Mouse (Mus musculus): ENCODE results near the gene Gm20219. TPM values are rescaled to one million over a fixed set of nuclear protein-coding genes. Genes with fewer than 3 reads are reported as not detected.

The Gm20219 gene
- total and polyA plus RNA-seq, 2 experiments from 2014 or later = 0.22 to 0.56 TPM

DNA sequence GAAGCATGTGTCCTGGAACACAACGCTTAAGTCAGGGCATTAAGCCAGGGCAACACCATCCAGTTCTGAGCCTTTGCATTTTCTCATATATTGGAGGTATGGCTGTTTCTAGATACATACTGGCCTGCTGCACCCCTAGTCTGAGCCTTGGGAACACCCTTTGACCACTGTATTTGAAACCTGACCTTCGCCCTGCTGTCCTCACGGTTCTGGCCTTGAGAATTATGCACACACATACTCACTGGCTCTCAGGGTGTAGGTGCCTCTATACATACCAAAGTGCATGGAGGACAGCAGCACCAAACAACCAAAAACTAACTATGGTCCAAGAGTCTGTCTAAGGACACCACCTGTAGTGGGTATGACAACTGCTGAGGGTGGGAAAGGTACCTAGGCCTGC, 18.8 kb upstream of the Gm20219 start:
- DNase-seq (ENCODE audit: low spot score) (no peak), ATAC-seq (ENCODE audit: low FRiP score) (no peak)
- Histone ChIP-seq H3K27ac (ENCODE audit: low read depth, low read length) (no peak overlapping the region), H3K27me3 (ENCODE audit: insufficient read depth, low read length) (no peaks in the 10 kb centered on the region), H3K9ac (replicated peaks; ENCODE audit: low read length, poor library complexity, severe bottlenecking) (no peak overlapping the region), H3K4me2 (ENCODE audit: low read depth, low read length, poor library complexity, severe bottlenecking) (no peak overlapping the region), H3K36me3 (ENCODE audit: insufficient read depth, low read length) (peaks cover 81% of the 10 kb centered on the region), H3K4me3 (ENCODE audit: low read depth, low read length) (no peak overlapping the region), H3K9me3 (ENCODE audit: low read length) (no peaks in the 10 kb centered on the region), H3K4me1 (ENCODE audit: insufficient read depth, low read length) (no peaks in the 10 kb centered on the region)
- WGBS = 93% methylated on average over 3 of the region's 3 CpGs
- no peak for TF ChIP-seq CTCF (IDR thresholded peaks at IDR 0.05)

DNA sequence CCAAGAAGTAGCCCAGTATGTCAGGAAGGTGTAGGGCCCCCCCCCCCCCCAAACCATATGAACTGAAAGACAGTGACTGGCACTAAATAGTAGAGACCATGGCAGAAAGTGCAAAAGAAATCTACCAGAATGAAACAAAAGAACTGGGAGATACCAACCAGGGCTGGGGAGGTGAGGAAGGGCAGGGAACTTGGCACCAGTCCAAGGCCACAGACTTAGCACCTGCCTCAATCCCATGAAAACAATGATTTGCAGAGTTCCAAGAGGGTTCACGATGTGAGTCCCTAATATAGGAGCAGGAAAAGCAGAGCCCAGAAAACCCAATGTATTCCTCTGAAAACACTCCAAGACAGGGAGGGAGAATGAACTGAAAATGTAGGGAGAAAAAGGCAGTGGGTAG, 18.0 kb upstream of the Gm20219 start:
- no peaks in the 10 kb centered on the region for H3K27me3 ChIP-seq (ENCODE audit: insufficient read depth, low read length)
- H3K27ac ChIP-seq (ENCODE audit: low read depth, low read length) = no peak overlapping the region
- no peak overlapping the region for H3K9ac ChIP-seq (replicated peaks; ENCODE audit: low read length, poor library complexity, severe bottlenecking)
- H3K4me3 ChIP-seq (ENCODE audit: low read depth, low read length) = no peak overlapping the region
- 52% methylated on average over 1 of the region's 1 CpGs for WGBS
- H3K36me3 ChIP-seq (ENCODE audit: insufficient read depth, low read length) = peaks cover 81% of the 10 kb centered on the region
- ATAC-seq (ENCODE audit: low FRiP score) (no peak), DNase-seq (ENCODE audit: low spot score) (no peak)
- no peaks in the 10 kb centered on the region for H3K4me1 ChIP-seq (ENCODE audit: insufficient read depth, low read length)
- H3K4me2 ChIP-seq (ENCODE audit: low read depth, low read length, poor library complexity, severe bottlenecking) = no peak overlapping the region
- TF ChIP-seq CTCF (IDR thresholded peaks at IDR 0.05) = no peak
- no peaks in the 10 kb centered on the region for H3K9me3 ChIP-seq (ENCODE audit: low read length)

DNA sequence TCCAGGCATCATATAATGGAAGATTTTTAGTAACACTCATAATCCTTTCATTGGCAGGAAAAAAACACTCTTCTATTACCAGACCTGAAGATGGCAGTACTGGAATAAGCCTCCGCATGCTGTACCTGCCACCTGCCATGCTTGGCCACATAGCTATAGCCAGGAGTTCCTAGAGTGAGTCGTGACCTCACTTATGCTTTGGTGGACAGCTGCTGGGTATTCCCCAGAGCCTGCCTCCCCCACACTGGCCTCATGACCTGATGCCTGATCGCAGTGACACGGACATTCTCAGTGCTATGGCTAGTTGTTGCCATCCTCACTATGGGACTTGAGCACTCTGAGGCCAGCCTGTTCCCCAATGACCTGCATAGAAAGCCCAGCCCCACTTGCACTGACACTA, 16.1 kb upstream of the Gm20219 start:
- Histone ChIP-seq H3K4me3 (ENCODE audit: low read depth, low read length) (no peak overlapping the region), H3K36me3 (ENCODE audit: insufficient read depth, low read length) (peaks cover 87% of the 10 kb centered on the region), H3K4me1 (ENCODE audit: insufficient read depth, low read length) (no peaks in the 10 kb centered on the region), H3K27ac (ENCODE audit: low read depth, low read length) (no peak overlapping the region), H3K27me3 (ENCODE audit: insufficient read depth, low read length) (no peaks in the 10 kb centered on the region), H3K9ac (replicated peaks; ENCODE audit: low read length, poor library complexity, severe bottlenecking) (no peak overlapping the region), H3K4me2 (ENCODE audit: low read depth, low read length, poor library complexity, severe bottlenecking) (no peak overlapping the region), H3K9me3 (ENCODE audit: low read length) (no peaks in the 10 kb centered on the region)
- TF ChIP-seq CTCF (IDR thresholded peaks at IDR 0.05) = no peak
- DNase-seq (ENCODE audit: low spot score) (no peak), ATAC-seq (ENCODE audit: low FRiP score) (no peak)
- WGBS = 92% methylated on average over 4 of the region's 4 CpGs

DNA sequence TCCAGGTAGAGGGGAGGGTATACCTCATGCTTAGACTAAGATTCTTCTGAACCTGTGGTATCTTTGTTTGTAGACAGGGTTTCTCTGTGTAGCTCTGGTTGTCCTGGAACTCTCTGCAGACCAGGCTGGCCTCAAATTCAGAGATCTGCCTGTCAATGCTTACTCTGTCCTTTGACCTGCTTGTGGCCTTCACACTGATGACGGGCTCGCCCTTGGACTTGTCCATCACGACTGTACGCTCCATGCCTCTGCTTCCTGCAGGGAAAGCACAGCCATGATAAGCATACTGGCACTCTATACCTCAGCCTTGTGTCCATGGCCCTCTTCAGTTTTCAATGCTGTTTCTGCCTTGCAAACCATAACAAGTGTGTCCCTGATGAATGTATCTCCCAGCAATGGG, 13.2 kb upstream of the Gm20219 start:
- Histone ChIP-seq H3K27me3 (ENCODE audit: insufficient read depth, low read length) (no peaks in the 10 kb centered on the region), H3K4me1 (ENCODE audit: insufficient read depth, low read length) (no peaks in the 10 kb centered on the region), H3K4me2 (ENCODE audit: low read depth, low read length, poor library complexity, severe bottlenecking) (no peak overlapping the region), H3K9ac (replicated peaks; ENCODE audit: low read length, poor library complexity, severe bottlenecking) (no peak overlapping the region), H3K9me3 (ENCODE audit: low read length) (no peaks in the 10 kb centered on the region), H3K36me3 (ENCODE audit: insufficient read depth, low read length) (peaks cover 91% of the 10 kb centered on the region), H3K4me3 (ENCODE audit: low read depth, low read length) (no peak overlapping the region), H3K27ac (ENCODE audit: low read depth, low read length) (no peak overlapping the region)
- TF ChIP-seq CTCF (IDR thresholded peaks at IDR 0.05) = no peak
- DNase-seq (ENCODE audit: low spot score) (no peak), ATAC-seq (ENCODE audit: low FRiP score) (no peak)
- WGBS = 95% methylated on average over 4 of the region's 4 CpGs

DNA sequence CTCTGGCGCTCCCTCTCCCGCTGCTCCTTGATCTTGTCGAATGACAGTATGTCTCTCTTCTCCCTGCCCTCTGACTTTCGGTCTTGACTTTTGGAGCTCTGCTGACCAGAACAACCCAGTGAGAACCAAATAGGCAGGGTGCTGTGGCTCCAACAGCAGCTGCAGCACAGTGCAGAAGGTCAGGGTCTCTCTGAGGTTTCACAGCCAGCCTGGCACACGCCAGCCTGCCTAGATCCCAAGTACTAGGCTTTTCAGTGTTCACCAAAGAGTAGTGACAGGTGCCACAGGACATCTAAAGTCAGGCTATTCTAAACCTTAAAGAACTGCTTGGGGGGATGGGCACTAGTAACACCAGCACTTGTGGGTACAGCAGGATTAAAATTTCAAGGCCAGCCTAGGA, 12.7 kb upstream of the Gm20219 start:
- no peak for TF ChIP-seq CTCF (IDR thresholded peaks at IDR 0.05)
- WGBS = 91% methylated on average over 5 of the region's 5 CpGs

DNA sequence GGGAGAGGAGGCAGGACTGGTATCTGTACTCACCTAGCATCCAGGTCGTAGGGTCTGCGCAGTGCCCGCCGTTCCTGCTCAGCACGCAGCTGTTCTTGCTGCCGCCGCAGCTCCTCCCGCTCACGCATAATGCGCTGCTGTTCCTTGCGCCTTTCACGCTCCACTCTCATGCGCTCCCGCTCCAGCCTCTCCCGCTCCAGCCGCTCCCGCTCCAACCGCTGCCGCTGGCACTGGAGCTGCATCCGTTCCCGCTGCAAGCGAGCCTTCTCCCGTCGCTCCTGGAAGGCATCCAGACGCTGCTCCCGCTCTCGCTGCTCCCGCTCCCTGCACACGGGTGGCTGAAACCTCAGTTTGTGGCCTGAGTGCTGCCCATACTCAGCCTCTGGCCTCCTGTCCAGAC, 12.1 kb upstream of the Gm20219 start:
- DNase-seq (ENCODE audit: low spot score) (no peak), ATAC-seq (ENCODE audit: low FRiP score) (no peak)
- H3K4me3 ChIP-seq (ENCODE audit: low read depth, low read length) = no peak overlapping the region
- TF ChIP-seq CTCF (IDR thresholded peaks at IDR 0.05) = no peak
- no peaks in the 10 kb centered on the region for H3K4me1 ChIP-seq (ENCODE audit: insufficient read depth, low read length)
- 91% methylated on average over 29 of the region's 29 CpGs for WGBS
- no peaks in the 10 kb centered on the region for H3K9me3 ChIP-seq (ENCODE audit: low read length)
- no peak overlapping the region for H3K4me2 ChIP-seq (ENCODE audit: low read depth, low read length, poor library complexity, severe bottlenecking)
- no peak overlapping the region for H3K9ac ChIP-seq (replicated peaks; ENCODE audit: low read length, poor library complexity, severe bottlenecking)
- H3K27me3 ChIP-seq (ENCODE audit: insufficient read depth, low read length) = no peaks in the 10 kb centered on the region
- H3K36me3 ChIP-seq (ENCODE audit: insufficient read depth, low read length) = peaks cover 91% of the 10 kb centered on the region
- H3K27ac ChIP-seq (ENCODE audit: low read depth, low read length) = no peak overlapping the region

More for the DNA sequence above, 12.7 kb upstream of the Gm20219 start:
- Histone ChIP-seq H3K4me3 (ENCODE audit: low read depth, low read length) (no peak overlapping the region), H3K4me1 (ENCODE audit: insufficient read depth, low read length) (no peaks in the 10 kb centered on the region), H3K36me3 (ENCODE audit: insufficient read depth, low read length) (peaks cover 91% of the 10 kb centered on the region), H3K27me3 (ENCODE audit: insufficient read depth, low read length) (no peaks in the 10 kb centered on the region), H3K9me3 (ENCODE audit: low read length) (no peaks in the 10 kb centered on the region), H3K4me2 (ENCODE audit: low read depth, low read length, poor library complexity, severe bottlenecking) (no peak overlapping the region), H3K9ac (replicated peaks; ENCODE audit: low read length, poor library complexity, severe bottlenecking) (no peak overlapping the region), H3K27ac (ENCODE audit: low read depth, low read length) (no peak overlapping the region)
- no peak for DNase-seq (ENCODE audit: low spot score)
- no peak for ATAC-seq (ENCODE audit: low FRiP score)

Data from midbrain, postnatal 0 days (tissue).